Mouse (Mus musculus): ENCODE measurements around the gene Kat7. TPM values are rescaled to one million over a fixed set of nuclear protein-coding genes. Genes with fewer than 3 reads are reported as not detected.

Kat7 gene
- polyA plus RNA-seq, 2 experiments: 49.7 to 58.5 TPM

GRCm38 (mm10) chr11:95266540-95267245 is 43.4 kb downstream of the Kat7 start:
- Histone ChIP-seq H3K4me1 (ENCODE audit: control insufficient read depth, insufficient read depth, low read length) (no peaks in the 10 kb centered on the region), H3K27me3 (ENCODE audit: control insufficient read depth, insufficient read depth, low read length) (no peaks in the 10 kb centered on the region), H3K27ac (replicated peaks; ENCODE audit: low read depth, low read length) (no peak overlapping the region), H3K4me2 (replicated peaks; ENCODE audit: low read depth, low read length, severe bottlenecking) (no peak overlapping the region), H3K36me3 (ENCODE audit: control insufficient read depth, insufficient read depth, low read length) (peaks cover 34% of the 10 kb centered on the region), H3K9ac (ENCODE audit: low read depth, low read length, severe bottlenecking) (no peak overlapping the region), H3K9me3 (ENCODE audit: control insufficient read depth, low read length) (no peaks in the 10 kb centered on the region), H3K4me3 (replicated peaks; ENCODE audit: low read length) (no peak overlapping the region)
- ATAC-seq (ENCODE audit: low FRiP score, low read depth): no peak
- TF ChIP-seq POLR2A (IDR thresholded peaks at IDR 0.05; ENCODE audit: borderline replicate concordance, extremely low read depth, insufficient read depth, insufficient read length): no peak
- DNase-seq (ENCODE audit: low spot score): no peak
- WGBS: 50% methylated on average over 6 of the region's 6 CpGs

- Histone ChIP-seq H3K4me1 (ENCODE audit: control insufficient read depth, insufficient read depth, low read length) (no peaks in the 10 kb centered on the region), H3K36me3 (ENCODE audit: control insufficient read depth, insufficient read depth, low read length) (peaks cover 15% of the 10 kb centered on the region; the same call in 1 of the 2 replicates), H3K9me3 (ENCODE audit: control insufficient read depth, low read length) (no peaks in the 10 kb centered on the region), H3K27me3 (ENCODE audit: control insufficient read depth, insufficient read depth, low read length) (no peaks in the 10 kb centered on the region), H3K9ac (ENCODE audit: low read depth, low read length, severe bottlenecking) (no peak overlapping the region; the same call in 1 of the 2 replicates), H3K4me2 (replicated peaks; ENCODE audit: low read depth, low read length, severe bottlenecking) (no peak overlapping the region), H3K4me3 (replicated peaks; ENCODE audit: low read length) (no peak overlapping the region), H3K27ac (replicated peaks; ENCODE audit: low read depth, low read length) (no peak overlapping the region)
- ATAC-seq (ENCODE audit: low FRiP score, low read depth) (no peak), DNase-seq (ENCODE audit: low spot score) (no peak)
- no peak for TF ChIP-seq POLR2A (IDR thresholded peaks at IDR 0.05; ENCODE audit: borderline replicate concordance, extremely low read depth, insufficient read depth, insufficient read length)
- 76% methylated on average over 4 of the region's 4 CpGs for WGBS
Observed at GRCm38 (mm10) chr11:95264455-95265013, 45.5 kb downstream of the Kat7 start.

GRCm38 (mm10) chr11:95263816-95264454 is 46.1 kb downstream of the Kat7 start:
- no peak overlapping the region; the same call in 1 of the 2 replicates for H3K9ac ChIP-seq (ENCODE audit: low read depth, low read length, severe bottlenecking)
- WGBS: 29% methylated on average over 11 of the region's 11 CpGs
- no peak overlapping the region; the same call in 1 of the 2 replicates for H3K27ac ChIP-seq (replicated peaks; ENCODE audit: low read depth, low read length)
- H3K27me3 ChIP-seq (ENCODE audit: control insufficient read depth, insufficient read depth, low read length): no peaks in the 10 kb centered on the region
- TF ChIP-seq POLR2A (IDR thresholded peaks at IDR 0.05; ENCODE audit: borderline replicate concordance, extremely low read depth, insufficient read depth, insufficient read length): no peak
- ATAC-seq (ENCODE audit: low FRiP score, low read depth) (no peak), DNase-seq (ENCODE audit: low spot score) (no peak)
- no peaks in the 10 kb centered on the region for H3K9me3 ChIP-seq (ENCODE audit: control insufficient read depth, low read length)
- no peak overlapping the region for H3K4me2 ChIP-seq (replicated peaks; ENCODE audit: low read depth, low read length, severe bottlenecking)
- 0 out of 2 replicates have a peak, but pooled peaks cover 11% of the 10 kb centered on the region for H3K36me3 ChIP-seq (ENCODE audit: control insufficient read depth, insufficient read depth, low read length)
- no peaks in the 10 kb centered on the region for H3K4me1 ChIP-seq (ENCODE audit: control insufficient read depth, insufficient read depth, low read length)
- no peak overlapping the region for H3K4me3 ChIP-seq (replicated peaks; ENCODE audit: low read length)

- WGBS: 62% methylated on average over 5 of the region's 5 CpGs
- ATAC-seq (ENCODE audit: low FRiP score, low read depth): no peak
- no peak for DNase-seq (ENCODE audit: low spot score)
Observed at GRCm38 (mm10) chr11:95261178-95261751, 48.8 kb downstream of the Kat7 start, which contains the start of gene Tac4. TSS of gene Tac4 (plus strand) at chr11:95261529.

More at GRCm38 (mm10) chr11:95261178-95261751, 48.8 kb downstream of the Kat7 start, which contains the start of gene Tac4:
- H3K9ac ChIP-seq (ENCODE audit: low read depth, low read length, severe bottlenecking): no peak within 1 kb of the TSS
- no peaks in the 10 kb centered on the region for H3K9me3 ChIP-seq (ENCODE audit: control insufficient read depth, low read length)
- H3K4me1 ChIP-seq (ENCODE audit: control insufficient read depth, insufficient read depth, low read length): no peaks in the 10 kb centered on the region
- H3K36me3 ChIP-seq (ENCODE audit: control insufficient read depth, insufficient read depth, low read length): 0 out of 2 replicates have a peak, but pooled peaks cover 7% of the 10 kb centered on the region
- no peak within 1 kb of the TSS for H3K4me2 ChIP-seq (replicated peaks; ENCODE audit: low read depth, low read length, severe bottlenecking)
- no peak within 1 kb of the TSS for H3K27ac ChIP-seq (replicated peaks; ENCODE audit: low read depth, low read length)
- H3K4me3 ChIP-seq (replicated peaks; ENCODE audit: low read length): no peak within 1 kb of the TSS
- TF ChIP-seq POLR2A (IDR thresholded peaks at IDR 0.05; ENCODE audit: borderline replicate concordance, extremely low read depth, insufficient read depth, insufficient read length): no peak
- H3K27me3 ChIP-seq (ENCODE audit: control insufficient read depth, insufficient read depth, low read length): no peaks in the 10 kb centered on the region

Measured in limb, embryonic 14.5 days (tissue).